Mouse (Mus musculus) MEL-GATA-1-ER (cell line): Measurements from ENCODE around the gene Il1r1.

Source experiments
- DNase-seq: peaks from one replicate; pipeline ENCODE4 v3.0.0-alpha.2; 2012; ENCODE audit warnings: low read depth; ENCODE audit errors: extremely low read depth

Il1r1 gene

DNA sequence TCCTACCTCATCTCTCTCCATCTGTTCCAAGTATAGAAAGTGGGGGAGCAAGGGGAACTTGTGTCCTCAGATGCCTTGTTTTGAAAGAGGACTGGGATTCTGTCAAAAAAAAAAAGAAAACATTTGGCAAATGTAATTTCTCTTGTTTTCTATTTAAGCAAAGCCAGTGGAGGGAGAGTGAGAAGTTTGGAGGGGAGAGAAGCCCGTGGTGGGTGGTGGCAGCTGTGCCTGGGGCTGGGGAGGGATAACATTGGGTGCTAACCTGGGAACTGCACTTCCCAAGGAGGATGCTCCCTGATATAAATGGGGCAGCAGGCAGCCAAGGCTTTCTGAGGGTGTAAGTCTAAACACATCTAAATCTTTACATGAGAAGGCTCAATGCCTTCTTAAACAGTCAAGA, 136.7 kb downstream of the Il1r1 start:
- no peak for DNase-seq

GRCm38 (mm10) chr1:40362784-40363183, 137.9 kb downstream of the Il1r1 start:
- no peak for DNase-seq
